Mouse (Mus musculus): ENCODE data around the gene Gnb1l. TPM values are rescaled to one million over a fixed set of nuclear protein-coding genes. Genes with fewer than 3 reads are reported as not detected.

Gene Gnb1l
- polyA plus RNA-seq, 1 experiment from 2014 or later, result 5.1 TPM

- Histone ChIP-seq H3K4me3 (ENCODE audit: low read depth, low read length) (no peak overlapping the region), H3K36me3 (replicated peaks; ENCODE audit: insufficient read depth, low read length) (no peaks in the 10 kb centered on the region), H3K9ac (replicated peaks) (no peak overlapping the region), H3K4me2 (ENCODE audit: low read depth, low read length) (no peak overlapping the region), H3K4me1 (ENCODE audit: insufficient read depth) (no peaks in the 10 kb centered on the region), H3K27ac (ENCODE audit: low read depth) (no peak overlapping the region), H3K27me3 (ENCODE audit: insufficient read depth, low read length) (no peaks in the 10 kb centered on the region), H3K9me3 (ENCODE audit: low read length) (no peaks in the 10 kb centered on the region)
- no peak for TF ChIP-seq EP300 (IDR thresholded peaks at IDR 0.05; ENCODE audit: low read depth)
- no peak for TF ChIP-seq CTCF (IDR thresholded peaks at IDR 0.05; ENCODE audit: low read depth)
- DNase-seq (no peak), ATAC-seq (no peak)
- 73% methylated on average over 17 of the region's 17 CpGs for WGBS (ENCODE audit: insufficient replicate concordance)
These were observed 56.9 kb downstream of the Gnb1l start for GRCm38 (mm10) chr16:18555235-18555935.

GRCm38 (mm10) chr16:18556461-18556860, 57.9 kb downstream of the Gnb1l start:
- TF ChIP-seq CTCF (IDR thresholded peaks at IDR 0.05; ENCODE audit: low read depth), result no peak
- no peak for TF ChIP-seq EP300 (IDR thresholded peaks at IDR 0.05; ENCODE audit: low read depth)
- Histone ChIP-seq H3K4me3 (ENCODE audit: low read depth, low read length) (no peak overlapping the region), H3K36me3 (replicated peaks; ENCODE audit: insufficient read depth, low read length) (no peaks in the 10 kb centered on the region), H3K9ac (replicated peaks) (no peak overlapping the region), H3K9me3 (ENCODE audit: low read length) (no peaks in the 10 kb centered on the region), H3K4me2 (ENCODE audit: low read depth, low read length) (no peak overlapping the region), H3K27me3 (ENCODE audit: insufficient read depth, low read length) (no peaks in the 10 kb centered on the region), H3K27ac (ENCODE audit: low read depth) (no peak overlapping the region), H3K4me1 (ENCODE audit: insufficient read depth) (no peaks in the 10 kb centered on the region)
- ATAC-seq (no peak), DNase-seq (no peak)
- 45% methylated on average over 3 of the region's 3 CpGs for WGBS (ENCODE audit: insufficient replicate concordance)

GRCm38 (mm10) chr16:18564472-18564871, 66.0 kb downstream of the Gnb1l start:
- TF ChIP-seq CTCF (IDR thresholded peaks at IDR 0.05; ENCODE audit: low read depth), result no peak
- no peak for TF ChIP-seq EP300 (IDR thresholded peaks at IDR 0.05; ENCODE audit: low read depth)
- WGBS (ENCODE audit: insufficient replicate concordance), result 68% methylated on average over 2 of the region's 2 CpGs

GRCm38 (mm10) chr16:18568599-18568998, 70.1 kb downstream of the Gnb1l start:
- ATAC-seq, result no peak
- Histone ChIP-seq H3K36me3 (replicated peaks; ENCODE audit: insufficient read depth, low read length) (no peaks in the 10 kb centered on the region), H3K27me3 (ENCODE audit: insufficient read depth, low read length) (no peaks in the 10 kb centered on the region), H3K4me2 (ENCODE audit: low read depth, low read length) (no peak overlapping the region), H3K9ac (replicated peaks) (no peak overlapping the region), H3K4me3 (ENCODE audit: low read depth, low read length) (no peak overlapping the region), H3K9me3 (ENCODE audit: low read length) (no peaks in the 10 kb centered on the region), H3K4me1 (ENCODE audit: insufficient read depth) (no peaks in the 10 kb centered on the region), H3K27ac (ENCODE audit: low read depth) (no peak overlapping the region)
- 77% methylated on average over 7 of the region's 7 CpGs for WGBS (ENCODE audit: insufficient replicate concordance)
- TF ChIP-seq CTCF (IDR thresholded peaks at IDR 0.05; ENCODE audit: low read depth), result no peak
- TF ChIP-seq EP300 (IDR thresholded peaks at IDR 0.05; ENCODE audit: low read depth), result no peak
- no peak for DNase-seq

More at GRCm38 (mm10) chr16:18564472-18564871, 66.0 kb downstream of the Gnb1l start:
- Histone ChIP-seq H3K27me3 (ENCODE audit: insufficient read depth, low read length) (no peaks in the 10 kb centered on the region), H3K9ac (replicated peaks) (no peak overlapping the region), H3K4me2 (ENCODE audit: low read depth, low read length) (no peak overlapping the region), H3K27ac (ENCODE audit: low read depth) (no peak overlapping the region), H3K9me3 (ENCODE audit: low read length) (no peaks in the 10 kb centered on the region), H3K4me1 (ENCODE audit: insufficient read depth) (no peaks in the 10 kb centered on the region), H3K4me3 (ENCODE audit: low read depth, low read length) (no peak overlapping the region), H3K36me3 (replicated peaks; ENCODE audit: insufficient read depth, low read length) (no peaks in the 10 kb centered on the region)
- no peak for ATAC-seq
- DNase-seq, result no peak

- H3K4me2 ChIP-seq (ENCODE audit: low read depth, low read length), result no peak overlapping the region
- ATAC-seq (peak; percentile 68), DNase-seq (no peak)
- H3K36me3 ChIP-seq (replicated peaks; ENCODE audit: insufficient read depth, low read length), result no peaks in the 10 kb centered on the region
- no peak overlapping the region for H3K4me3 ChIP-seq (ENCODE audit: low read depth, low read length)
- H3K9me3 ChIP-seq (ENCODE audit: low read length), result no peaks in the 10 kb centered on the region
- peaks cover 12% of the 10 kb centered on the region; the same call in 1 of the 2 replicates for H3K27me3 ChIP-seq (ENCODE audit: insufficient read depth, low read length)
- H3K9ac ChIP-seq (replicated peaks), result no peak overlapping the region
- 67% methylated on average over 8 of the region's 8 CpGs for WGBS (ENCODE audit: insufficient replicate concordance)
- no peak overlapping the region for H3K27ac ChIP-seq (ENCODE audit: low read depth)
- TF ChIP-seq CTCF (IDR thresholded peaks at IDR 0.05; ENCODE audit: low read depth) (no peak), EP300 (IDR thresholded peaks at IDR 0.05; ENCODE audit: low read depth) (no peak)
- H3K4me1 ChIP-seq (ENCODE audit: insufficient read depth), result no peaks in the 10 kb centered on the region
These were observed 75.7 kb downstream of the Gnb1l start for GRCm38 (mm10) chr16:18574196-18574595.

- ATAC-seq, result no peak
These were observed 78.6 kb downstream of the Gnb1l start for GRCm38 (mm10) chr16:18577071-18577470.

More at GRCm38 (mm10) chr16:18577071-18577470, 78.6 kb downstream of the Gnb1l start:
- Histone ChIP-seq H3K4me3 (ENCODE audit: low read depth, low read length) (no peak overlapping the region), H3K27me3 (ENCODE audit: insufficient read depth, low read length) (peaks cover 39% of the 10 kb centered on the region), H3K27ac (ENCODE audit: low read depth) (no peak overlapping the region), H3K4me2 (ENCODE audit: low read depth, low read length) (no peak overlapping the region), H3K36me3 (replicated peaks; ENCODE audit: insufficient read depth, low read length) (no peaks in the 10 kb centered on the region), H3K9me3 (ENCODE audit: low read length) (no peaks in the 10 kb centered on the region), H3K9ac (replicated peaks) (no peak overlapping the region), H3K4me1 (ENCODE audit: insufficient read depth) (peaks cover 14% of the 10 kb centered on the region)
- TF ChIP-seq CTCF (IDR thresholded peaks at IDR 0.05; ENCODE audit: low read depth) (no peak), EP300 (IDR thresholded peaks at IDR 0.05; ENCODE audit: low read depth) (no peak)
- no peak for DNase-seq
- 40% methylated on average over 3 of the region's 3 CpGs for WGBS (ENCODE audit: insufficient replicate concordance)

All from liver, postnatal 0 days (tissue).